Mouse (Mus musculus) hindlimb bud, embryonic 11.5 days (tissue): ENCODE data around the gene Rftn1.

Experiments used
- DNase-seq: peaks from one replicate; pipeline ENCODE4 v3.0.0-alpha.2; 2012; ENCODE audit warnings: low read depth, low spot score; ENCODE audit errors: extremely low spot score

Gene Rftn1

DNA sequence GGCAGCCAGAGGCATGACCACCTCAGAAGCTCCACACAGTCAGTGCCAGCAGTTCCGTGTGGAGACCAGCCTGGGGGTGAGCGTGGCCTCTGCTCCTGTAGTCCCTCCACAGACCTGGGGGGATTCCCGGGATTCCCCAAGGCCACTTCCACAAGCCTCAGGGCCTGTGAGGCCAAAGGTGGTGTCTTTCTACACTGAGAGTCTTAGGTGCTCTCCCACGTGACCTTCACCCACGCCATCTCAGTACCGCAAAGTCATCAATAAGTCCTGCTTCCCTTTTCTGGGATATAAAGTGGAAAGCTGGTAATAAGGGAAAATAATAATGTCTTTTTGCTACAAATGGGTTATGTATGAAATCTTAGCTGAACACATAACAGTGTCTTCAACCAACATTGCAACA lies 92.2 kb downstream of the Rftn1 start:
- no peak for DNase-seq

GRCm38 (mm10) chr17:50097831-50098230 lies 92.6 kb downstream of the Rftn1 start:
- no peak for DNase-seq

DNA sequence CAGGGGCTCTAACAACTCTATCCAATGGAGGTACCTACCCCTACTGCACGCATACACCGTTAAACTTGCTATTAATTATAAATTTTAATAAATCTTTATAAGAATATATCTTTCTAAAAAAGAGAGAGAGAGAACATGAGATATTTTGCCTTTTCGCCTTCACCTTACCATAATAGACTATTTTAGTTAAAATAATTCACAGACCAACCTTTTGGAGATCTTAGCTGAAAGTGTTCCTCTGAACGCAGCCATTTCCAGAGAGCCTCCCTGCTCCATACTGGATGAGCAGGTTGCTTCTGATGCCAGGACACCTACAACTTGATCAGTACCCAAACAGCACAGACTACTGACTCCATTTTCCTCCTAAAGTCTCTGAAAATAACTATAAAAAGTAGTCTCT lies 94.2 kb downstream of the Rftn1 start:
- no peak for DNase-seq

DNA sequence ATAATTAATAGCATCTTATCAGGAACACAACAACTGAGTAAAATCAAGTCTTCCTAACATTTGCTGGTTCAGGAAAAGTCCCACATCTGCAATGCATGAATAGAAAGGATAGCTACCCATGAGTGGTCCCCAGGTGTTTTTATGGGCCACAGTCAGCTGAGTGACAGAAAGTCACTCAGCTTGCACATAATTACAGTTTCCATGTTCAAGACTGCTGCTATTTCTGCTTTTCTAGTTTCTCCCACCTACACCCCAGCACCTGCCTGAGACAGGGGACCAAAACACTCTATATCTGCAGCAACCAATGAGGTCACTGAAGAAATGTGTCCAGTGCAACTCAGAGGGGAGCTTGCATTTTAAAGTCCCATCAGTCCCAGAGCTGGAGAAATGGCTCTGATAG lies 95.9 kb downstream of the Rftn1 start:
- DNase-seq: no peak

DNA sequence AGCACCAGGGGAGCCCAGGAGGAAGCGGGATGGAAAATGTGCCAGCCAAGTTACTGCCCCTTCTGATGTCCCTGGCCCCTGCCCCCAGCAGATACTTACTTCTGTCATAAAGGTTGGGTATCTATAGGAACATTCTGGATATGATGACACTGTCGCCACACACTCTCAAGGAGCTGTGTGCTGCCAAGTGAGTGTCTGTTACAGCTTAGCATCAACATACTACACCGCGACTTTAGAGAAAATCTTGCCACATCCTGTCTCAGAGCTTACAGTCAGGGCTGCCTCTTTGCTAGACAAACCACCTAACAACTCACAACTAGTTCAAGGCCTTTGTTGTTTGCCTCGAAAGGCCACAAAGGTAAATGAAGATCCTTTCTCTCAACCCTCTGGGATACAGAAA lies 96.4 kb downstream of the Rftn1 start:
- no peak for DNase-seq

DNA sequence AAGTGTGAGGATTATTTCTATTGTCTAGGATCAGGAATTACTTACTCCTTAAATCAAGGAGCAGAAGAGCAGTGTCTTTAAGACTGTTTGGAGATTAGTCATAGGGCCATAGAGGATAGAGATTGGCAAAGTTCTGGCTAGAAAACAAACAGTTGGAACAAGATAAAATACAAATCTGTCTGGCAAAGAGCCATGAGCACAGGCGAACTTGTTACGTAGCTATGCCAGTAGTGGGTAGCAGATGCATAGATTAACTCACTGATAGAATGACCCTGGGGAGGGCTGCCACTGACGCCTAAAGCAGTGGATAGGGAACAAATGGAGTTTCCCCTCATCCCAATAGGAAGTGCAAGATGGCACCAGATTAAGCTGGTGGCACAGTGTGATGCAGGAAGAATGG lies 97.1 kb downstream of the Rftn1 start:
- no peak for DNase-seq

GRCm38 (mm10) chr17:50092848-50093247 lies 97.6 kb downstream of the Rftn1 start:
- DNase-seq: no peak

- DNase-seq: no peak
These were observed 98.6 kb downstream of the Rftn1 start for GRCm38 (mm10) chr17:50091829-50092228.

DNA sequence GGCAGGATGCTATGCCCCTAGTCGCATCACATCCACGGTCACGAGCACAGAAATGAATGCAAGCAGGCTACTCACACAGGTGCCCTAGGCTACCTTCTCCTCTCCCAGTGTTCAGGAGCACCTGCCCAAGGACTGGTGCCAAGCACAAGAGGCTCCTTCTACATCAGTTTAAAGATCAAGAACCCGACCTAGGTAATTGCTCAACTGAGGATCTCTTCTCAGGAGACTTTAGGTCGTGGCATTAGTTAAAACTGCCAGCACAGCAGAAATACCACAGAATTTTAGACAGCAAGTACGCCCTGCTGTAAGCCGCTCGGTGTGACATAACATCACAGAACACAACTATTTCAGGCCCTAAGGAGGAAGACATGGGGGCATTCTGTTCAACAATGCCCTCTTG lies 100.7 kb downstream of the Rftn1 start:
- DNase-seq: no peak

DNA sequence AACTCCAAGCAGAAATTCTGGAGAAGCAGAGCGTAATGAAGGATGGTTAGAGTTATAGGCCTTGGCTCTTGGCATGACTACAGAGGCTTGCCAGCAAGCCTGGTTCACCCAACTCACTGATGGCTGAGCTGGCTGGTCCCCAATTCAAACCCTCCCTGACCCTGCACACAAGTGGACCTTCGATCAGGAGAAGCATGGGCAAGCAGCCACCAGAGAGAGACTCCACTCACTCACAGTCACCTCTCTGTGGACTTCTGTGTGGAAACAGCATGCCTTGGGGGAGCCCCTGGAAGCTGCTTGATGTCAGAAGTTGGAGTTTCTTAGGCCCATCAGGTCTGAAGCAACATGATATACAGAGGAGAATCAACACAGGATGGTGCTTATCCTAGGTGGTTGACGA lies 102.4 kb downstream of the Rftn1 start:
- no peak for DNase-seq

- no peak for DNase-seq
These were observed 103.6 kb downstream of the Rftn1 start for GRCm38 (mm10) chr17:50086887-50087286.

DNA sequence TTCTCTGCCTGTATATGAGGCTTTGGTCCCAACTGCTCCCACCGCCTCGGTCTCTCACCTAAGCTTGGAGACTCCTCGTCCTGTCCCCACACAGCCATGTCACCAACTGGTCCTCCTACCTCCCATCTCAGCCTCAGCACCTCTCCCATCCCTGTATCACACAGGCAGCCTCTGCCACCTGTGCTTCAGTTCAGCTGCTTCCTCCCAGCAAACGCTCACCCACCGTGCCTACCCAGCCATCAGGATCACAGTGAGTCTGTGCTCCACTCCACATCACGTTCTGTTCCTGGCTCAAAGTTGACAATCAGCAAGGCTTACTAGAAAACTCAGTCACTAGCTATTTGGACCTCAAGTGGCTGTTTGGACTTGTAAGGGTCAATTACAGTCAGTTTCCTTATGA lies 105.8 kb downstream of the Rftn1 start:
- DNase-seq: no peak

DNA sequence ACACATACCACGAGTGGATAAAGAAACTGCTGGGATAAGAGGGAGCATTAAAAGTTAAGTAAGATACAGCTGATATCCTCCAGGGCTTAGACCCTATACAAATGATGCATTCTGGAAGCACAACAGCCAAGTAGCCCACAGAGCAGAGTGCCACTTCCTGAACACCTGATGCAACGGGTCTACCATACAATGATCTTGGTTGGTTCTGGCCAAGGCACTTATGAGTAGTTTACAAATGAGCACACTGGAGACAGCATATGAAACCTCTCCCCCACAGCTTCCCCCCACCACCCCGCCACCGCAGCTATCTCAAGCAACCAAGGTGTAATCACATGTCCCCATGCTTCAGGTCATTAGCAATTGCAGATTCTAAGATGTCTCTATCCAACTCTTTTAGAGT lies 106.5 kb downstream of the Rftn1 start:
- DNase-seq: no peak

DNA sequence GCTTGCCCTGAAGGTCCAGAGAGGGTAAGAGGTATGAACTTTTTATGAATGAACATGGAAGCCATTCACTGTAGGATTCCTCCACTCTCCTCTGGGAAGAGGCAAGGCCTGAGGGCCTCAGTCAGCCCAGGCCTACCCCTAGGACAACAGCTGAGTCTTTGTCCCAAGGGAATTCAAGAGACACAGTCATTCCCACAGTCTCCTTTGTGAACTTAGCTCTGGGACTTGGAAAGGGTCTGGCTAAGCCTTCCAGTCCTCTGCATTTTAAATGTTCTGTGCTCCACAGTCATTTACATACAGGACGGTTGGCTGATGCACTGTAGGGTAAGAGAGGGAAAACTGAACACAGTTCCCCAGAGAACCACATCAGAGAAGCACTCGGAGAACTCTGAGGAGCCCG lies 107.5 kb downstream of the Rftn1 start:
- DNase-seq: no peak

GRCm38 (mm10) chr17:50081647-50082046 lies 108.8 kb downstream of the Rftn1 start:
- no peak for DNase-seq

GRCm38 (mm10) chr17:50080991-50081390 lies 109.5 kb downstream of the Rftn1 start:
- no peak for DNase-seq

GRCm38 (mm10) chr17:50078749-50079148 lies 111.7 kb downstream of the Rftn1 start:
- DNase-seq: no peak

DNA sequence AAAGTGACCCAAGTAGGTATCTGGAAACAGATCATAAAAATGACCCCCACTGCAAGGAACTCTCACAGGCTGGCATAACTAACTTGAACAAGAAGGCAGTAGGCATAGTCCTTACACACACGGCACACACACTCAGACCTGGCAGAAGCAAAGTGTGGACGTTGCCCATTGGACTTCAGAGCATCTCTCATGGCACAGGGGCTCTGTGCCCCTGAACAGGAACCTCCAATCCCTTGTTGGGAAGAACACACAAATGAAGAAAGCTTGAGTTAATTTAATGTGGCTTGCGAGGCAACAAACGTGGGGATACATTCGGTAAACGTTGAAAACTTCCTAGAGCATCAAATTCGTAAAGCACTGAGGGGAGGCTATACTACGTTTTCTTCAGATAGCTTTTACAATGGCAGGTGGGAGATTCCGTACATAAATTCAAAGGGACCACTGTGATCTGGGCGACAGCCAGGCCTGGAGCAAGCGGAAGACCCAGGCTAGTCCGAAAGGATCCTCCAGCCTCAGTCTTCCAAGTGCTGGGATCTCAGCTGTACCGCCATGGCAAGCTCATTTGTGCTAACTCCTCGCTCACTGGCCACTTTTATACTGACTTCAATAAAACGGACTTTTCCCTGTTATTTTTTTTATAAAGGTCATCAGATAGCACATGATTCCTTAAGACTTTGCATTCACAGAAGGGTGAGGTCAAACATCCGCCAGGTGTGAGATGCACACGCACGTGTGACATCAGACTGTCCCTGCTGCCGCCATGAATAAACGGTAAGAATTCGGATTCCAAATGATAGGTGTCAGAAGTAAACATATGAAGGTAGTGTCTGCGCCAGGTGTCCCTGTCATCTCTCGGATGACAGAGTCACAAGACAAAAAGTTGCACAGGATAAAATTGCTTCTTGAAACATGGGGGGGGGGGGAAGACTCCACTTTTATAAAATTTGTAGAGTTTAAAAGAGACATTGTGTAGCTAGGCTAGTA lies 117.2 kb downstream of the Rftn1 start:
- no peak for DNase-seq

- no peak for DNase-seq
These were observed 118.9 kb downstream of the Rftn1 start for GRCm38 (mm10) chr17:50071602-50071988.

GRCm38 (mm10) chr17:50070822-50071601 lies 119.5 kb downstream of the Rftn1 start:
- DNase-seq: no peak

- no peak for DNase-seq
These were observed 120.4 kb downstream of the Rftn1 start for GRCm38 (mm10) chr17:50069897-50070636.
